Mouse (Mus musculus): ENCODE data around the gene Bco2. TPM values are rescaled to one million over a fixed set of nuclear protein-coding genes. Genes with fewer than 3 reads are reported as not detected.

Bco2 gene
- polyA plus RNA-seq (2014; fragmentation: Nextera tagmentation; extraction: Ambion mirVana): 0.10 and 0.20 TPM in 2 replicates

- H3K4me3 ChIP-seq (ENCODE audit: low read depth, low read length): no peak within 1 kb of the TSS
- H3K36me3 ChIP-seq (ENCODE audit: control insufficient read depth, insufficient read depth, low read length): no peaks in the 10 kb centered on the region
- no peaks in the 10 kb centered on the region for H3K4me1 ChIP-seq (ENCODE audit: control insufficient read depth, insufficient read depth, low read length)
- no peaks in the 10 kb centered on the region for H3K9me3 ChIP-seq (replicated peaks; ENCODE audit: control insufficient read depth, low read length)
- H3K4me2 ChIP-seq: peak within 1 kb of the TSS; percentile 42
- no peaks in the 10 kb centered on the region; the same call in 1 of the 2 replicates for H3K27me3 ChIP-seq (ENCODE audit: control insufficient read depth, insufficient read depth, low read length)
- 48% methylated on average over 2 of the region's 2 CpGs for WGBS (ENCODE audit: insufficient replicate concordance)
- no peak for ATAC-seq (replicated peaks; ENCODE audit: insufficient number of reproducible peaks, low FRiP score, low TSS enrichment)
- no peak within 1 kb of the TSS; the same call in 1 of the 2 replicates for H3K27ac ChIP-seq (ENCODE audit: low read depth, low read length)
- no peak within 1 kb of the TSS for H3K9ac ChIP-seq (ENCODE audit: low read depth, low read length)
These were observed at the start of gene Bco2 for GRCm38 (mm10) chr9:50555094-50555446. Gene Bco2, minus strand, starts transcription at chr9:50555181.

- 0 out of 2 replicates have a peak, but pooled peaks have one; percentile 11 for ATAC-seq (replicated peaks; ENCODE audit: insufficient number of reproducible peaks, low FRiP score, low TSS enrichment)
- Histone ChIP-seq H3K36me3 (ENCODE audit: control insufficient read depth, insufficient read depth, low read length) (peaks cover 17% of the 10 kb centered on the region), H3K4me3 (ENCODE audit: low read depth, low read length) (peak overlapping the region; percentile 83), H3K27ac (ENCODE audit: low read depth, low read length) (peak overlapping the region; percentile 85), H3K4me2 (peak overlapping the region; percentile 81), H3K9me3 (replicated peaks; ENCODE audit: control insufficient read depth, low read length) (no peaks in the 10 kb centered on the region), H3K4me1 (ENCODE audit: control insufficient read depth, insufficient read depth, low read length) (peaks cover 22% of the 10 kb centered on the region), H3K27me3 (ENCODE audit: control insufficient read depth, insufficient read depth, low read length) (no peaks in the 10 kb centered on the region), H3K9ac (ENCODE audit: low read depth, low read length) (peak overlapping the region; percentile 96)
- 3% methylated on average over 6 of the region's 6 CpGs for WGBS (ENCODE audit: insufficient replicate concordance)
These were observed 49.4 kb upstream of the Bco2 start for GRCm38 (mm10) chr9:50604338-50604737.

DNA sequence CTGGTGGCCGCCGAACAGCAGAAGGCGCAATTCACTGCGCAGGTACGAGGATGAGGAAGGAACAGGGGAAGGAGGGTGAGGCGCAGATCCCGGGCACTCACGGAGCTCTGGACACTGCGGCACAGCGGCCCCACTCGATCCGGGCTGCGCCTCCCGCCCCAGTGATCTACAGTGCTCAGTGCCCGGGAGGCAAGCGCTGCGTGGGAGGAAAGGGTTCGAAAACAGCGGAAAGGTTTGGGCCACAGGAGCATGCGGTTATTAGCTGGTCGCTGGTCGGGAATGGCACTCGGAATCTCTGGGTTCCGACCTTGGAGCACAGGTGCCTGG lies 49.0 kb upstream of the Bco2 start:
- Histone ChIP-seq H3K9me3 (replicated peaks; ENCODE audit: control insufficient read depth, low read length) (no peaks in the 10 kb centered on the region), H3K4me1 (ENCODE audit: control insufficient read depth, insufficient read depth, low read length) (peaks cover 22% of the 10 kb centered on the region), H3K36me3 (ENCODE audit: control insufficient read depth, insufficient read depth, low read length) (peaks cover 17% of the 10 kb centered on the region), H3K4me2 (peak overlapping the region; percentile 81), H3K27ac (ENCODE audit: low read depth, low read length) (peak overlapping the region; percentile 85), H3K27me3 (ENCODE audit: control insufficient read depth, insufficient read depth, low read length) (no peaks in the 10 kb centered on the region), H3K4me3 (ENCODE audit: low read depth, low read length) (peak overlapping the region; percentile 83), H3K9ac (ENCODE audit: low read depth, low read length) (peak overlapping the region; percentile 96)
- peak; percentile 75 for ATAC-seq (replicated peaks; ENCODE audit: insufficient number of reproducible peaks, low FRiP score, low TSS enrichment)
- 0% methylated on average over 24 of the region's 24 CpGs for WGBS (ENCODE audit: insufficient replicate concordance)

DNA sequence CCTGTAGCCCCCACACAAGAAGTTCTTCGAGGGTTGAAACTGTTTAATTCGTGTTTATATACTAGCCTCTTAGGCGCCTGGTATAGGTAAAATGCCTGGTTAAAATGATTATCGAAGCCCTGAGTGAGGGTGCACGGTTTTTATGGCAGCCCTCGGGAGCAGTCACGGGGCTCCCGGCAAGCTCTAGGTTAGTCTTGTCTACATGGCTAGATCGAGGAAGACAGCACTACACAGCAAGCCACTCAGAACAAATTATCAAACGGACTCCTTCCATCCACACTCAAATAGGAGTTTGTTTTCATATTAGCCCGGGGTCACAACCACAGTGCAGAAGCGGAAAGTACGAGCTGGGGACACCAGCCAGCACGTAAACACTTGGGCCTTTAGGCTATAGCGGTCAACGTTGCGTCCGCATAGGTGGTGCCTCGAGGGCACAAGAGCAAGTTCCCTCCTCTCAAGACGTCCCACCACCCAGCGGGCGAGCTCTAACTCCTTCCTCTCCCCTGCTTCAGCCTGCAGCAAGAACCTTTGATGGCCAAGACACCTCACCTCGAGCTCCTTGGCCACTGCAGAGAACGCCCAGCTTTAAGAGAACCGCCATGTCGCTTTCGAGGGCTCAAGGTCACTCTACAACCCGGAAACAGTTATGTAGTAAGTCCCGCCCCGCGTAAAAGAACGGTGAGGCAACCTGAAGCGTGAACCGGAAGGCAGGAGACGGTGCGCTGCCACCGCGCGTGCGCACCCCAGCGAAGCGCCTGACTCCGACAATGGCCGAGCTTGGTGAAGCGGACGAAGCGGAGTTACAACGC lies 48.4 kb upstream of the Bco2 start, which contains the start of the genes Sdhd and Timm8b:
TSS of gene Sdhd (minus strand) at position 624 of the 809 bp plus-strand sequence.
TSS of gene Timm8b (plus strand) at position 722 of the 809 bp plus-strand sequence.
- under 1% methylated on average over 48 of the region's 48 CpGs for WGBS (ENCODE audit: insufficient replicate concordance)

DNA sequence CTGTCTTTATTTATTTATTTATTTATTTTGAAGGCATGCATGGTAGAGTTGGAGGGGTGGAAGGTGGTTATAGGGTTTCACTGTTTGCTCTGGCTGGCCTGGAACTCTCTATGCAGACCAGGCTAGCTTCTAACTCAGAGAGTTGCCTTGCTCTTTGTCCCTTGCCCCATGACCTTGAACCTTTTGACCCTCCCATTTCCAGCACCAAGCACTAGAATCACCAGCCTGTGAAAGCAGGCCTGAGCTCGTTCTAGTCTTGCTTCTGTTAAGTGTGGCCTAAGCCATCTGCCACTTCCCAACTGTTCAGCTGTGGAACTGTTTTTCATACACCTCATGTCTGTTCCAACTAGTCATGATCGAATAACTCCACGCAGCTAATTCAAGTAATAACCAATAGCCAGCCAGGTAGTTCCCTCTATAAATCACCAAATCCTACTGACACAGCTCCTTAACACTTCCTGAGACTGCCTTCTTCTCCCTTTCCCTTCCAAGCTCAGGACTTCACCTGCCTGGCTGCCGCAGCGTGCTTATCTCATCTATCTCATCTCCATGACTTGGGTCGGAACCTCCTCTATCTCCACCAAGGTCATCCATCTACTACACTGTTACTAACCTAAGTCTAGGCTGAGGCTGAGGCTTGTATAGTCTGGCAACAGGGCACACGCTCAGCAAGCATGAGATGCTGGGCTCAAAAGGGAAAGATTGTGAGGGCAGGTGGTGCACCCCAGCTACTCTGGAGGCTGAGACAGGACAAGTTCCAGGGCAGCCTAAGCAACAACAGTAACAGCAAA lies 47.3 kb upstream of the Bco2 start:
- WGBS (ENCODE audit: insufficient replicate concordance): 69% methylated on average over 7 of the region's 7 CpGs
- Histone ChIP-seq H3K4me3 (ENCODE audit: low read depth, low read length) (peak overlapping the region; percentile 83), H3K27me3 (ENCODE audit: control insufficient read depth, insufficient read depth, low read length) (no peaks in the 10 kb centered on the region), H3K4me2 (peak overlapping the region; percentile 81), H3K9me3 (replicated peaks; ENCODE audit: control insufficient read depth, low read length) (no peaks in the 10 kb centered on the region), H3K4me1 (ENCODE audit: control insufficient read depth, insufficient read depth, low read length) (peaks cover 22% of the 10 kb centered on the region), H3K36me3 (ENCODE audit: control insufficient read depth, insufficient read depth, low read length) (peaks cover 24% of the 10 kb centered on the region), H3K27ac (ENCODE audit: low read depth, low read length) (no peak overlapping the region), H3K9ac (ENCODE audit: low read depth, low read length) (peak overlapping the region; percentile 96)
- no peak for ATAC-seq (replicated peaks; ENCODE audit: insufficient number of reproducible peaks, low FRiP score, low TSS enrichment)

More for the DNA sequence above, 48.4 kb upstream of the Bco2 start, which contains the start of the genes Sdhd and Timm8b:
- H3K36me3 ChIP-seq (ENCODE audit: control insufficient read depth, insufficient read depth, low read length): peaks cover 20% of the 10 kb centered on the region
- H3K4me2 ChIP-seq: peak within 1 kb of the TSS; percentile 81
- H3K4me1 ChIP-seq (ENCODE audit: control insufficient read depth, insufficient read depth, low read length): peaks cover 22% of the 10 kb centered on the region
- H3K9me3 ChIP-seq (replicated peaks; ENCODE audit: control insufficient read depth, low read length): no peaks in the 10 kb centered on the region
- H3K27me3 ChIP-seq (ENCODE audit: control insufficient read depth, insufficient read depth, low read length): no peaks in the 10 kb centered on the region
- H3K4me3 ChIP-seq (ENCODE audit: low read depth, low read length): peak within 1 kb of the TSS; percentile 83
- ATAC-seq (replicated peaks; ENCODE audit: insufficient number of reproducible peaks, low FRiP score, low TSS enrichment): peak; percentile 94
- peak within 1 kb of the TSS; percentile 85 for H3K27ac ChIP-seq (ENCODE audit: low read depth, low read length)
- peak within 1 kb of the TSS; percentile 96 for H3K9ac ChIP-seq (ENCODE audit: low read depth, low read length)

DNA sequence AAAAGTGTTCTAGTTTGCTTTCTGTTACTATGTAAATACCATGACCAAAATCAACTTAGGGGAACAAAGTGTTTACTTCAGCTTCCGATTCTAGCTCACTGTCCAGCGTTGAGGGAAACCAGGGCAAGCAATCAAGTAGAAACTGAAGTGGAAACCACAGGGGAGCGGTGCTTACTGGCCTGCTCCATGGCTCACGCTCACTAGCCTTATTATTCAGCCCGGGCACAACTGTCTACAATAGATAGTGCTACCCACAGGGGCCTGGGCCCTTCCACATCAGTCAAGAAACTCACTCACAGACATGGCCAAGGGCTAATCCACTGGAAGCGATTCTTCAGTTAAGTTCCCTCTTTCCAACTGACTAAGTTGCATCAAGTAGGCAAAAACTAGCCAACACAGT lies 46.6 kb upstream of the Bco2 start:
- peak overlapping the region; percentile 34; the same call in 1 of the 2 replicates for H3K9ac ChIP-seq (ENCODE audit: low read depth, low read length)

DNA sequence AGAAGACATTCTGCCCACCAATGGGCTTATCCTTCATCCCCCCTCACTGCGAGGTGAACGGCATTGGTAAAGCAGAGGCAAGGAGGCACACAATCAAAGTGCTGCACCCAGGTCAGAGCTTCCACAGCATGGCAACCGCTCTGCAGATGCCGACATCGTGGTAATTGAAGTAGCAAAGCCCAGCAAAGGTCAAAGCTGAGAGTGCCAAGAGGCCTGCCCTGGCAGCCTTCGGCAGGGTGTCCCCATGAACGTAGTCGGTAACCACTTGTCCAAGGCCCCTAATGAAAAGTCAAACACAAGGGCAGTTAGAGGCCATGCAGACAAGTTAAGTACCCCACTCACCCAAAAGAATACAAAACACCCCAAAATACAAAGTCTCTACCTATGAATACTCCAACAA lies 42.0 kb upstream of the Bco2 start:
- no peaks in the 10 kb centered on the region for H3K9me3 ChIP-seq (replicated peaks; ENCODE audit: control insufficient read depth, low read length)
- H3K27me3 ChIP-seq (ENCODE audit: control insufficient read depth, insufficient read depth, low read length): no peaks in the 10 kb centered on the region
- no peak overlapping the region for H3K27ac ChIP-seq (ENCODE audit: low read depth, low read length)
- no peak overlapping the region for H3K9ac ChIP-seq (ENCODE audit: low read depth, low read length)
- no peak overlapping the region for H3K4me3 ChIP-seq (ENCODE audit: low read depth, low read length)
- H3K36me3 ChIP-seq (ENCODE audit: control insufficient read depth, insufficient read depth, low read length): peaks cover 36% of the 10 kb centered on the region
- 93% methylated on average over 8 of the region's 8 CpGs for WGBS (ENCODE audit: insufficient replicate concordance)
- H3K4me1 ChIP-seq (ENCODE audit: control insufficient read depth, insufficient read depth, low read length): peaks cover 7% of the 10 kb centered on the region
- H3K4me2 ChIP-seq: no peak overlapping the region
- no peak for ATAC-seq (replicated peaks; ENCODE audit: insufficient number of reproducible peaks, low FRiP score, low TSS enrichment)

More for the DNA sequence above, 46.6 kb upstream of the Bco2 start:
- Histone ChIP-seq H3K27ac (ENCODE audit: low read depth, low read length) (no peak overlapping the region), H3K4me2 (peak overlapping the region; percentile 81), H3K36me3 (ENCODE audit: control insufficient read depth, insufficient read depth, low read length) (peaks cover 31% of the 10 kb centered on the region), H3K9me3 (replicated peaks; ENCODE audit: control insufficient read depth, low read length) (no peaks in the 10 kb centered on the region), H3K4me3 (ENCODE audit: low read depth, low read length) (peak overlapping the region; percentile 83; the same call in 1 of the 2 replicates), H3K4me1 (ENCODE audit: control insufficient read depth, insufficient read depth, low read length) (peaks cover 22% of the 10 kb centered on the region), H3K27me3 (ENCODE audit: control insufficient read depth, insufficient read depth, low read length) (no peaks in the 10 kb centered on the region)
- ATAC-seq (replicated peaks; ENCODE audit: insufficient number of reproducible peaks, low FRiP score, low TSS enrichment): no peak
- WGBS (ENCODE audit: insufficient replicate concordance): 69% methylated on average over 6 of the region's 6 CpGs

- Histone ChIP-seq H3K27me3 (ENCODE audit: control insufficient read depth, insufficient read depth, low read length) (no peaks in the 10 kb centered on the region), H3K36me3 (ENCODE audit: control insufficient read depth, insufficient read depth, low read length) (peaks cover 30% of the 10 kb centered on the region), H3K9ac (ENCODE audit: low read depth, low read length) (no peak overlapping the region), H3K27ac (ENCODE audit: low read depth, low read length) (no peak overlapping the region), H3K4me1 (ENCODE audit: control insufficient read depth, insufficient read depth, low read length) (no peaks in the 10 kb centered on the region), H3K9me3 (replicated peaks; ENCODE audit: control insufficient read depth, low read length) (no peaks in the 10 kb centered on the region), H3K4me2 (no peak overlapping the region), H3K4me3 (ENCODE audit: low read depth, low read length) (no peak overlapping the region)
- no peak for ATAC-seq (replicated peaks; ENCODE audit: insufficient number of reproducible peaks, low FRiP score, low TSS enrichment)
- 77% methylated on average over 12 of the region's 12 CpGs for WGBS (ENCODE audit: insufficient replicate concordance)
These were observed 39.9 kb upstream of the Bco2 start for GRCm38 (mm10) chr9:50594794-50595417.

Data from heart, embryonic 11.5 days (tissue).